Mouse (Mus musculus) heart, adult 2 months (tissue): ENCODE data around the gene Ppp1r3g. TPM values are rescaled to one million over a fixed set of nuclear protein-coding genes. Genes with fewer than 3 reads are reported as not detected.
A peak's percentile ranks its signal among the peaks of the same experiment; 100 is the strongest.

Source experiments
- DNase-seq, 2 experiments: peaks; one replicate each; pipeline ENCODE4 v3.0.0; 2021
- H3K27ac ChIP-seq: fragments of 200-600 bp; 2 replicates; pipeline ENCODE4 v1.8.1; 2022
- H3K27me3 ChIP-seq: fragments of 200-500 bp; 2 replicates; pipeline ENCODE4 v1.6.1; 2012; ENCODE audit warnings: mild to moderate bottlenecking, low read length, inconsistent platforms, mixed read lengths; ENCODE audit not compliant: control insufficient read depth, insufficient read depth
- H3K36me3 ChIP-seq: fragments of 200-500 bp; 2 replicates; pipeline ENCODE4 v1.6.1; 2012; ENCODE audit warnings: low read length, inconsistent platforms; ENCODE audit not compliant: control insufficient read depth, insufficient read depth
- H3K4me1 ChIP-seq: fragments of 200-500 bp; 2 replicates; pipeline ENCODE4 v1.6.1; 2011; ENCODE audit warnings: low read length; ENCODE audit not compliant: control insufficient read depth, insufficient read depth
- H3K4me3 ChIP-seq: fragments of 200-600 bp; 2 replicates; pipeline ENCODE4 v1.8.1; 2022
- H3K79me2 ChIP-seq: fragments of 200-500 bp; replicated peaks from 2 replicates; pipeline ENCODE4 v1.6.1; 2012; ENCODE audit warnings: mild to moderate bottlenecking, inconsistent platforms, low read length, moderate library complexity, mixed read lengths; ENCODE audit not compliant: control insufficient read depth, insufficient read depth
- H3K9ac ChIP-seq: fragments of 200-500 bp; 2 replicates; pipeline ENCODE4 v1.6.1; 2012; ENCODE audit warnings: low read depth, mild to moderate bottlenecking, control low read depth, inconsistent platforms, low read length, mixed read lengths
- CTCF ChIP-seq: fragments of 200-600 bp; IDR thresholded peaks from 2 replicates; pipeline ENCODE4 v1.8.1; 2022; ENCODE audit warnings: antibody characterized with exemption, mild to moderate bottlenecking, moderate library complexity
- EP300 ChIP-seq: fragments of 200-500 bp; IDR thresholded peaks from 2 replicates; pipeline ENCODE4 v1.6.1; 2011; ENCODE audit warnings: low read depth, low read length, control low read depth; ENCODE audit not compliant: insufficient read depth
- POLR2A ChIP-seq: fragments of 200-500 bp; IDR thresholded peaks from 2 replicates; pipeline ENCODE4 v1.6.1; 2011; ENCODE audit warnings: mild to moderate bottlenecking, low read depth, low read length, control low read depth; ENCODE audit not compliant: insufficient read depth
- WGBS: fragments of 180-500 bp; shearing (Covaris S2); methylation state at CpG from one replicate; pipeline ENCODE4 v1.1.7; 2018; 5-methylcytosine and 5-hydroxymethylcytosine counted together
- intact Hi-C: fragments of 180-260 bp; cut with DNase I; formaldehyde crosslinking; loops from one replicate; pipeline ENCODE4 v1.15.1; 2025
- polyA plus RNA-seq: library from polyadenylated mRNA; depleted of rRNA; stranded (reverse); fragments of >200 nt; gene quantifications from 2 replicates; pipeline ENCODE4 v1.2.3, GENCODE M21; 2012
- total RNA-seq, 2 experiments: library from RNA; stranded (reverse); gene quantifications; 2 replicates each; pipeline ENCODE4 v1.2.3; 2021

The Ppp1r3g gene
- total and polyA plus RNA-seq, 3 experiments: 0.14 to 1.2 (median 0.25) TPM

GRCm38 (mm10) chr13:35997606-35998005, 39.0 kb downstream of the Ppp1r3g start:
- Histone ChIP-seq H3K9ac (no peak overlapping the region), H3K27me3 (no peaks in the 10 kb centered on the region), H3K36me3 (peaks cover 5% of the 10 kb centered on the region), H3K27ac (peak overlapping the region; percentile 63), H3K4me1 (peaks cover 18% of the 10 kb centered on the region), H3K4me3 (no peak overlapping the region), H3K79me2 (no peaks in the 10 kb centered on the region)
- DNase-seq: peak; percentile 38 to 59
- intact Hi-C loops: no loop called here
- 70% methylated on average over 4 of the region's 4 CpGs for WGBS
- peak; percentile 82; the same call in 1 of the 2 replicates for TF ChIP-seq EP300
- TF ChIP-seq POLR2A: no peak
- TF ChIP-seq CTCF: no peak

GRCm38 (mm10) chr13:36000798-36001197, 42.2 kb downstream of the Ppp1r3g start:
- Histone ChIP-seq H3K36me3 (no peaks in the 10 kb centered on the region; the same call in 1 of the 2 replicates), H3K4me1 (peaks cover 4% of the 10 kb centered on the region; the same call in 1 of the 2 replicates), H3K27me3 (no peaks in the 10 kb centered on the region), H3K27ac (no peak overlapping the region; the same call in 1 of the 2 replicates), H3K9ac (no peak overlapping the region), H3K79me2 (no peaks in the 10 kb centered on the region), H3K4me3 (no peak overlapping the region)
- intact Hi-C loops: no loop called here
- TF ChIP-seq EP300 (no peak), POLR2A (no peak), CTCF (no peak)
- DNase-seq: no peak
- 22% methylated on average over 1 of the region's 1 CpGs for WGBS

- no peak for TF ChIP-seq POLR2A
- TF ChIP-seq CTCF: no peak
- no peak for TF ChIP-seq EP300
- peaks cover 8% of the 10 kb centered on the region for H3K36me3 ChIP-seq
- no peak overlapping the region for H3K4me3 ChIP-seq
- DNase-seq: peak in 1 of 2 experiments; percentile 28
- 32% methylated on average over 2 of the region's 2 CpGs for WGBS
- no peak overlapping the region for H3K9ac ChIP-seq
- intact Hi-C loops: no loop called here
- H3K27me3 ChIP-seq: no peaks in the 10 kb centered on the region
- H3K79me2 ChIP-seq: no peaks in the 10 kb centered on the region
- peaks cover 4% of the 10 kb centered on the region; the same call in 1 of the 2 replicates for H3K4me1 ChIP-seq
- peak overlapping the region; percentile 71 for H3K27ac ChIP-seq
These were observed 51.3 kb downstream of the Ppp1r3g start for GRCm38 (mm10) chr13:36009981-36010380.

GRCm38 (mm10) chr13:36015636-36016035, 57.0 kb downstream of the Ppp1r3g start:
- Histone ChIP-seq H3K4me1 (peaks cover 1% of the 10 kb centered on the region), H3K36me3 (peaks cover 7% of the 10 kb centered on the region), H3K27ac (no peak overlapping the region), H3K27me3 (no peaks in the 10 kb centered on the region), H3K4me3 (no peak overlapping the region), H3K9ac (no peak overlapping the region), H3K79me2 (no peaks in the 10 kb centered on the region)
- no peak for TF ChIP-seq EP300
- no peak for TF ChIP-seq POLR2A
- no peak for TF ChIP-seq CTCF
- no peak for DNase-seq
- intact Hi-C loops: loop anchor here (5.0 kb wide), 1 partner anchor 102 kb away; the partner anchor contains the start of genes Fars2 and Lyrm4
- 59% methylated on average over 3 of the region's 3 CpGs for WGBS

GRCm38 (mm10) chr13:36018017-36018416, 59.4 kb downstream of the Ppp1r3g start:
- Histone ChIP-seq H3K79me2 (no peaks in the 10 kb centered on the region), H3K36me3 (peaks cover 7% of the 10 kb centered on the region), H3K27me3 (no peaks in the 10 kb centered on the region), H3K9ac (no peak overlapping the region), H3K4me1 (peaks cover 1% of the 10 kb centered on the region), H3K27ac (no peak overlapping the region), H3K4me3 (no peak overlapping the region)
- TF ChIP-seq CTCF (peak; percentile 33), EP300 (peak; percentile 63; the same call in 1 of the 2 replicates), POLR2A (no peak)
- intact Hi-C loops: loop anchor here (2.0 to 5.0 kb wide), 2 partner anchors 99 to 263 kb away; partner anchors contain the start of genes Fars2 and Lyrm4
- DNase-seq: peak in 1 of 2 experiments; percentile 30
- WGBS: 46% methylated on average over 2 of the region's 2 CpGs
